Comparison of ENCODE assay signal across 29 mouse cellular contexts in genomic region chr1:53776176-53776905, GRCm38 (mm10). TPM values are rescaled to one million over a fixed set of nuclear protein-coding genes. Genes with fewer than 3 reads are reported as not detected.
A peak's percentile ranks its signal among the peaks of the same experiment; 100 is the strongest.
DNase-seq lines count a peak whose midpoint lies in the region; ATAC-seq and TF ChIP-seq lines count a peak whose summit lies in the region.
"Had no signal": no experiment of that assay in that cellular context is flagged by ENCODE, and none has a peak within 500 bp of the region (broad histone marks: within the 10 kb centered on the region; RNA-seq: fewer than 3 reads in every experiment).

No protein-coding gene starts in this region.

- H3K4me3 ChIP-seq in thymus, adult 2 months (ENCODE audit: control insufficient read depth, insufficient read depth, low read length), result no peak overlapping the region
- no peak overlapping the region for H3K4me3 ChIP-seq in CH12.LX (replicated peaks in 1 of 3; ENCODE audit: low read depth in 2 of 3, low read length in 2 of 3, poor library complexity in 1 of 3)
- no peak overlapping the region for H3K4me3 ChIP-seq in intestine, embryonic 15.5 days (replicated peaks)
- H3K4me3 ChIP-seq: erythroblast, embryonic 14.5 days; hindbrain, embryonic 10.5 days; hindbrain, embryonic 15.5 days; layer of hippocampus, adult 2 months; limb, embryonic 13.5 days; lung, embryonic 15.5 days; midbrain, embryonic 10.5 days; midbrain, embryonic 15.5 days; neural tube, embryonic 12.5 days; stomach, embryonic 15.5 days had no signal

- dilution Hi-C loops in CH12.LX (cut with MboI; ENCODE audit: extremely low pct_ligation_motif_present, extremely low pct_unique_long_range_greater_than_20kb, low sequenced_read_pairs), result no loop called here

- 29% methylated on average over 7 of the region's 7 CpGs for WGBS in thymus, adult 2 months
- 85% methylated on average over 7 of the region's 7 CpGs for WGBS in intestine, embryonic 15.5 days

- H3K4me2 ChIP-seq in CH12.LX (ENCODE audit: insufficient read depth, low read depth, poor library complexity, severe bottlenecking), result peak overlapping the region; percentile 50; the same call in 1 of the 2 replicates
- H3K4me2 ChIP-seq in intestine, embryonic 15.5 days (replicated peaks), result no peak overlapping the region
- H3K4me2 ChIP-seq: hindbrain, embryonic 15.5 days; limb, embryonic 13.5 days; liver, embryonic 11.5 days; lung, embryonic 15.5 days; midbrain, embryonic 15.5 days; neural tube, embryonic 12.5 days; stomach, embryonic 15.5 days had no signal

- H3K9me3 ChIP-seq in CH12.LX (replicated peaks; ENCODE audit: low read length), result no peaks in the 10 kb centered on the region
- H3K9me3 ChIP-seq in intestine, embryonic 15.5 days, result no peaks in the 10 kb centered on the region
- H3K9me3 ChIP-seq: hindbrain, embryonic 10.5 days; hindbrain, embryonic 15.5 days; limb, embryonic 13.5 days; lung, embryonic 15.5 days; midbrain, embryonic 10.5 days; midbrain, embryonic 15.5 days; neural tube, embryonic 12.5 days; stomach, embryonic 15.5 days had no signal

- peak overlapping the region; percentile 79 for H3K27ac ChIP-seq in thymus, adult 2 months (ENCODE audit: control insufficient read depth, insufficient read depth, low read length)
- H3K27ac ChIP-seq in CH12.LX (ENCODE audit: insufficient read depth, low read depth), result no peak overlapping the region
- no peak overlapping the region for H3K27ac ChIP-seq in intestine, embryonic 15.5 days
- H3K27ac ChIP-seq: hindbrain, embryonic 10.5 days; hindbrain, embryonic 15.5 days; layer of hippocampus, adult 2 months; limb, embryonic 13.5 days; lung, embryonic 15.5 days; midbrain, embryonic 10.5 days; midbrain, embryonic 15.5 days; neural tube, embryonic 12.5 days; stomach, embryonic 15.5 days had no signal

- H3K4me1 ChIP-seq in thymus, adult 2 months (replicated peaks; ENCODE audit: control insufficient read depth, insufficient read depth, low read length), result peaks cover 6% of the 10 kb centered on the region
- H3K4me1 ChIP-seq in CH12.LX (ENCODE audit: control insufficient read depth in 1 of 2, insufficient read depth in 2 of 2), result peaks cover 2 to 74% of the 10 kb centered on the region in 2 experiments; a peak in 3 of 4 replicates
- no peaks in the 10 kb centered on the region for H3K4me1 ChIP-seq in intestine, embryonic 15.5 days (replicated peaks)
- H3K4me1 ChIP-seq: hindbrain, embryonic 10.5 days; hindbrain, embryonic 15.5 days; lung, embryonic 15.5 days; midbrain, embryonic 10.5 days; midbrain, embryonic 15.5 days; neural tube, embryonic 12.5 days; stomach, embryonic 15.5 days had no signal

- TF ChIP-seq EP300 in CH12.LX (IDR thresholded peaks at IDR 0.05; ENCODE audit: low read length), result no peak

- no peaks in the 10 kb centered on the region for H3K27me3 ChIP-seq in thymus, adult 2 months (ENCODE audit: control insufficient read depth, insufficient read depth, low read length)
- no peaks in the 10 kb centered on the region for H3K27me3 ChIP-seq in CH12.LX (replicated peaks)
- no peaks in the 10 kb centered on the region for H3K27me3 ChIP-seq in intestine, embryonic 15.5 days (replicated peaks)
- H3K27me3 ChIP-seq: hindbrain, embryonic 15.5 days; limb, embryonic 13.5 days; lung, embryonic 15.5 days; midbrain, embryonic 15.5 days; neural tube, embryonic 12.5 days; stomach, embryonic 15.5 days had no signal

- ATAC-seq in intestine, embryonic 15.5 days, result no peak
- ATAC-seq in cerebellum, adult (ENCODE audit: insufficient number of reproducible peaks, low FRiP score, low TSS enrichment), result no peak
- ATAC-seq: forebrain, embryonic 16.5 days; intestine, embryonic 16.5 days; midbrain, embryonic 15.5 days had no signal

- peaks cover 57% of the 10 kb centered on the region for H3K79me2 ChIP-seq in CH12.LX (replicated peaks; ENCODE audit: control insufficient read depth, extremely low read depth, insufficient read depth, poor library complexity, severe bottlenecking)

- TF ChIP-seq POLR2A in thymus, adult 2 months (IDR thresholded peaks at IDR 0.05; ENCODE audit: control insufficient read depth, extremely low read depth, insufficient read depth, low read length, poor library complexity), result no peak
- TF ChIP-seq POLR2A in CH12.LX (IDR thresholded peaks at IDR 0.05; ENCODE audit: low read depth, low read length), result no peak

- TF ChIP-seq CTCF in thymus, adult 2 months (IDR thresholded peaks at IDR 0.05; ENCODE audit: borderline replicate concordance, control insufficient read depth, extremely low read depth, insufficient read depth, low read length, poor library complexity), result no peak
- TF ChIP-seq CTCF in CH12.LX (conservative IDR thresholded peaks at IDR 0.05 in 1 of 2, IDR thresholded peaks at IDR 0.05 in 1 of 2; ENCODE audit: low read depth in 2 of 2, low read length in 2 of 2), result no peak

- peaks cover 13% of the 10 kb centered on the region for H3K36me3 ChIP-seq in thymus, adult 2 months (ENCODE audit: control insufficient read depth, insufficient read depth, low read length)
- H3K36me3 ChIP-seq in CH12.LX (replicated peaks in 1 of 2; ENCODE audit: control insufficient read depth in 1 of 2, insufficient read depth in 1 of 2, low read length in 1 of 2), result peaks cover 2 to 9% of the 10 kb centered on the region in 2 experiments
- H3K36me3 ChIP-seq in intestine, embryonic 15.5 days, result no peaks in the 10 kb centered on the region
- H3K36me3 ChIP-seq: hindbrain, embryonic 10.5 days; hindbrain, embryonic 15.5 days; limb, embryonic 13.5 days; lung, embryonic 15.5 days; midbrain, embryonic 10.5 days; midbrain, embryonic 15.5 days; neural tube, embryonic 12.5 days; stomach, embryonic 15.5 days had no signal

- peak; percentile 41 for DNase-seq in thymus, adult 2 months
- no peak for DNase-seq in thymus, postnatal 36 days
- no peak for DNase-seq in CH12.LX (ENCODE audit: extremely low read depth)
- DNase-seq in induced T-regulatory cell, adult 2 months (ENCODE audit: low read depth), result peak; percentile 83
- DNase-seq in thymus, postnatal 4 days, result peak; percentile 50
- no peak for DNase-seq in cerebellum, postnatal 25 days
- DNase-seq: adrenal gland, adult 2 months; cerebellum, adult 11 months; cerebellum, adult 9-10 months; heart, postnatal 14 days; kidney, adult 8-10 months; kidney, postnatal 14 days; right cerebral cortex, adult 18-20 months; right cerebral cortex, postnatal 4 days had no signal

- H3K9ac ChIP-seq in CH12.LX (ENCODE audit: insufficient read depth, low read depth), result peak overlapping the region; percentile 39; the same call in 1 of the 2 replicates
- no peak overlapping the region for H3K9ac ChIP-seq in intestine, embryonic 15.5 days
- H3K9ac ChIP-seq: hindbrain, embryonic 15.5 days; limb, embryonic 13.5 days; lung, embryonic 15.5 days; midbrain, embryonic 15.5 days; neural tube, embryonic 12.5 days; stomach, embryonic 15.5 days had no signal

- TF ChIP-seq RAD21 in CH12.LX (IDR thresholded peaks at IDR 0.05; ENCODE audit: low read depth, low read length), result no peak

- in situ Hi-C loops in CH12.LX (cut with MboI; ENCODE audit: low pct_ligation_motif_present, low pct_unique_long_range_greater_than_20kb, low sequenced_read_pairs), result loop anchor here (25.0 kb wide), 1 partner anchor 111 kb away; no protein-coding TSS in a partner anchor

TF ChIP-seq in CH12.LX, 34 proteins besides CTCF, POLR2A, EP300 and RAD21:
- no peak for TF ChIP-seq UBTF (IDR thresholded peaks at IDR 0.05; ENCODE audit: low read depth, low read length)
- TF ChIP-seq ZKSCAN1 (IDR thresholded peaks at IDR 0.05; ENCODE audit: borderline replicate concordance, low read depth, low read length), result no peak
- TF ChIP-seq SMC3 (IDR thresholded peaks at IDR 0.05; ENCODE audit: low read depth, low read length), result no peak
- TF ChIP-seq E2F4 (IDR thresholded peaks at IDR 0.05; ENCODE audit: insufficient replicate concordance, low read depth, low read length), result no peak
- no peak for TF ChIP-seq MXI1 (IDR thresholded peaks at IDR 0.05; ENCODE audit: low read depth, low read length)
- TF ChIP-seq MAFK (IDR thresholded peaks at IDR 0.05; ENCODE audit: insufficient replicate concordance, low read length), result no peak
- no peak for TF ChIP-seq ZC3H11A (IDR thresholded peaks at IDR 0.05; ENCODE audit: low read depth, low read length)
- no peak for TF ChIP-seq NELFE (IDR thresholded peaks at IDR 0.05; ENCODE audit: low read depth, low read length)
- TF ChIP-seq ELF1 (IDR thresholded peaks at IDR 0.05; ENCODE audit: low read depth, low read length), result no peak
- TF ChIP-seq HCFC1 (IDR thresholded peaks at IDR 0.05; ENCODE audit: low read depth, low read length), result no peak
- no peak for TF ChIP-seq MYC (IDR thresholded peaks at IDR 0.05; ENCODE audit: low read depth, low read length)
- no peak for TF ChIP-seq JUN (IDR thresholded peaks at IDR 0.05; ENCODE audit: insufficient read depth, low read depth, low read length)
- TF ChIP-seq MAZ (IDR thresholded peaks at IDR 0.05; ENCODE audit: low read depth, low read length), result no peak
- no peak for TF ChIP-seq ETS1 (conservative IDR thresholded peaks at IDR 0.05; ENCODE audit: low read depth, low read length)
- TF ChIP-seq CHD2 (IDR thresholded peaks at IDR 0.05; ENCODE audit: low read length), result no peak
- TF ChIP-seq USF2 (conservative IDR thresholded peaks at IDR 0.05; ENCODE audit: low read depth, low read length), result no peak
- TF ChIP-seq ZMIZ1 (IDR thresholded peaks at IDR 0.05; ENCODE audit: low read depth, low read length), result no peak
- TF ChIP-seq GABPA (IDR thresholded peaks at IDR 0.05; ENCODE audit: insufficient replicate concordance, low read depth, low read length), result no peak

RNA-seq across cellular contexts. Expression of gene Stk17b, which starts 8.7 kb away (rescaled TPM):
- 27.2 and 33.1 TPM in 2 replicates for polyA plus RNA-seq in thymus, adult 2 months (2012; rRNA removed)
- total RNA-seq in CH12.LX (2012; rRNA removed) (25.2 and 27.7 TPM in 2 replicates), CH12.LX (2014; rRNA removed) (58.6 and 70.5 TPM in 2 replicates)
- 42.9 and 46.3 TPM in 2 replicates for polyA plus RNA-seq in CH12.LX (2012; ENCODE audit: insufficient read length, low read depth)
- 13.9 and 15.4 TPM in 2 replicates for polyA plus RNA-seq in intestine, embryonic 15.5 days (2015; fragmentation: Nextera tagmentation; extraction: Ambion mirVana)

Comparison
In these comparisons a context has a peak if more than half of its experiments do, and no peak if none do; other contexts are left out.
1. DNase-seq: peak in thymus, adult 2 months (single experiment), induced T-regulatory cell, adult 2 months (single experiment) and thymus, postnatal 4 days (single experiment); none in thymus, postnatal 36 days (0 of 2), CH12.LX (single experiment) and cerebellum, postnatal 25 days (0 of 2).